Mouse (Mus musculus) forebrain, embryonic 13.5 days (tissue): ENCODE measurements around the gene C130050O18Rik. TPM values are rescaled to one million over a fixed set of nuclear protein-coding genes. Genes with fewer than 3 reads are reported as not detected.

ENCODE experiments used
- ATAC-seq: fragments of 200-750 bp; cut with Nextera tagmentation; 2 replicates; pipeline ENCODE4 v1.8.0; 2017
- H3K27ac ChIP-seq: fragments of 300-500 bp; sonication (generic); 2 replicates; pipeline ENCODE4 v1.5.1; 2015; ENCODE audit warnings: inconsistent platforms, mild to moderate bottlenecking, moderate library complexity
- H3K27me3 ChIP-seq: fragments of 300-500 bp; sonication (generic); 2 replicates; pipeline ENCODE4 v1.6.1; 2015; ENCODE audit warnings: mild to moderate bottlenecking, inconsistent platforms
- H3K36me3 ChIP-seq: fragments of 300-500 bp; sonication (generic); 2 replicates; pipeline ENCODE4 v1.6.1; 2015; ENCODE audit warnings: mild to moderate bottlenecking, inconsistent platforms; ENCODE audit not compliant: poor library complexity, severe bottlenecking
- H3K4me1 ChIP-seq: fragments of 300-500 bp; sonication (generic); 2 replicates; pipeline ENCODE4 v1.6.1; 2015; ENCODE audit warnings: inconsistent platforms
- H3K4me2 ChIP-seq: fragments of 300-500 bp; sonication (generic); 2 replicates; pipeline ENCODE4 v1.6.1; 2015; ENCODE audit warnings: inconsistent platforms, mild to moderate bottlenecking, moderate library complexity
- H3K4me3 ChIP-seq: fragments of 300-500 bp; sonication (generic); 2 replicates; pipeline ENCODE4 v1.5.1; 2015; ENCODE audit warnings: mild to moderate bottlenecking, inconsistent platforms
- H3K9ac ChIP-seq: fragments of 300-500 bp; sonication (generic); 2 replicates; pipeline ENCODE4 v1.6.1; 2015; ENCODE audit warnings: mild to moderate bottlenecking, inconsistent platforms
- H3K9me3 ChIP-seq: fragments of 300-500 bp; sonication (generic); replicated peaks from 2 replicates; pipeline ENCODE4 v1.6.1; 2016; ENCODE audit warnings: inconsistent platforms
- WGBS: fragments of 180-500 bp; shearing (Covaris S2); methylation state at CpG from one replicate; pipeline ENCODE4 v1.1.7; 2015; 5-methylcytosine and 5-hydroxymethylcytosine counted together
- polyA plus RNA-seq: library from polyadenylated mRNA; unstranded; fragments of >200 nt; fragmentation: Nextera tagmentation; extraction: Ambion mirVana; gene quantifications from 2 replicates; pipeline ENCODE4 v1.2.1, GENCODE M21; 2015

Gene C130050O18Rik
- polyA plus RNA-seq, 1 experiment from 2014 or later = 0.18 TPM

DNA sequence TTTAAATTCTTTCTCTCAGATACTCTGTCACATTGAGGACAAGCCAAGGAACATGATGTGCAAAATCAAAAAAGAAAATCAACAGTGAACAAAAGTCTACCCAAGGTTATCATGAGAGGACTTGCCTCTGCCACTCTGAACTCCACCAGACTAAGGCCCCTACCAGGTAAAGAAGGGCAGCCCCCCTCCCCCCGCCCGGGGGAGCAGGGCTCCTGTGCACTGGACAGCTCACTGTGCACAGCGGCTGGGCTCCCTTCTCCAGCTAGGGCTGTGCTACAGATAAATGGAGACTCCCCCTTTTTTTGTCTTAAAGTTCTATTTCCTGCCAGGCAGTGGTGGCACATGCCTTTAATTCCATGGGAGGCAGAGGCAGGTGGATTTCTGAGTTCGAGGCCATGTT is 32.7 kb downstream of the C130050O18Rik start:
- Histone ChIP-seq H3K27me3 (no peaks in the 10 kb centered on the region), H3K4me1 (peaks cover 45% of the 10 kb centered on the region), H3K9me3 (no peaks in the 10 kb centered on the region), H3K36me3 (no peaks in the 10 kb centered on the region), H3K9ac (no peak overlapping the region), H3K4me2 (no peak overlapping the region), H3K4me3 (no peak overlapping the region), H3K27ac (no peak overlapping the region)
- WGBS = 89% methylated on average over 4 of the region's 4 CpGs
- no peak for ATAC-seq

DNA sequence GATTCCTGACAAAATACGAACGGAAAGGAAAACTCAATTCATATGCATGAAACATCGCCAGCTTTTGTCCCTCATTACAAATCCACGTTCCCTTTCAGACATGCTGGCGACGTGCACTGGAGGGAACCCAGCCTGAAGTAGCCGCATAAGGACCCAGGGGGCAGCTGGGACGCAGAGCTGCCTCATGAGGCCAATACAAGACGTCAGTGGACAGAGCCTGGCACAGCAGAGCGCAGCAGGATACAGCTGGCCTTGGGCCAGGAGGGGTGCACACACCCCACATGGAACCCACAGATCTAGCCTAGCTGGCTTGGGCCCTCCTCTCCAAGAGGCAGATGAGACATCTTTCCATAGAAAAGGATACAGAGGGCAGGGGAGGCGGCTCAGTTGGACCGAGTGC is 33.4 kb downstream of the C130050O18Rik start:
- 59% methylated on average over 12 of the region's 12 CpGs for WGBS
- Histone ChIP-seq H3K9me3 (no peaks in the 10 kb centered on the region), H3K4me3 (no peak overlapping the region), H3K4me2 (no peak overlapping the region), H3K27ac (no peak overlapping the region), H3K4me1 (peaks cover 40% of the 10 kb centered on the region), H3K36me3 (no peaks in the 10 kb centered on the region), H3K27me3 (no peaks in the 10 kb centered on the region), H3K9ac (no peak overlapping the region)
- ATAC-seq = no peak

DNA sequence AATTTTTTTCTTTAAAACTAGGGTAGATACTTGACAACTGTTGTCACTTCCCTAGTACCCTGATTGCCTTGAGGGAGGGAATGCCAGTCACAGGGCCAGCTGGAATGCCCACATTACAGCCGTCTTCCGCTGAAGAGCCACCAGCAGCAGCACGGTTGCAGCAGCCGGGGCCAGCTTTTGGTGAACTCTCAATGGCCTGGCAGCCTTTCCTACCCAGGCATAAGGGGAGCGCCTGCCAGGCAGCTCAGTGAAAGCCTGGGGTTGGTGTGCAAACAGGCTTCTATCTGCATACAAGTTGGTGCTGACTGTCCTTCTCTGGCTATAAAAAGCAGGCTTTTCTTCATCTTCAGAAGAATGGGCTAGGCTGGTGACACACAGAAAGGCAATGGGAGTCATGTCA is 35.4 kb downstream of the C130050O18Rik start:
- H3K36me3 ChIP-seq = no peaks in the 10 kb centered on the region
- no peaks in the 10 kb centered on the region for H3K27me3 ChIP-seq
- H3K4me2 ChIP-seq = no peak overlapping the region
- H3K4me1 ChIP-seq = peaks cover 22% of the 10 kb centered on the region
- no peaks in the 10 kb centered on the region for H3K9me3 ChIP-seq
- no peak overlapping the region for H3K4me3 ChIP-seq
- 81% methylated on average over 5 of the region's 5 CpGs for WGBS
- ATAC-seq = no peak
- no peak overlapping the region for H3K9ac ChIP-seq
- H3K27ac ChIP-seq = no peak overlapping the region

DNA sequence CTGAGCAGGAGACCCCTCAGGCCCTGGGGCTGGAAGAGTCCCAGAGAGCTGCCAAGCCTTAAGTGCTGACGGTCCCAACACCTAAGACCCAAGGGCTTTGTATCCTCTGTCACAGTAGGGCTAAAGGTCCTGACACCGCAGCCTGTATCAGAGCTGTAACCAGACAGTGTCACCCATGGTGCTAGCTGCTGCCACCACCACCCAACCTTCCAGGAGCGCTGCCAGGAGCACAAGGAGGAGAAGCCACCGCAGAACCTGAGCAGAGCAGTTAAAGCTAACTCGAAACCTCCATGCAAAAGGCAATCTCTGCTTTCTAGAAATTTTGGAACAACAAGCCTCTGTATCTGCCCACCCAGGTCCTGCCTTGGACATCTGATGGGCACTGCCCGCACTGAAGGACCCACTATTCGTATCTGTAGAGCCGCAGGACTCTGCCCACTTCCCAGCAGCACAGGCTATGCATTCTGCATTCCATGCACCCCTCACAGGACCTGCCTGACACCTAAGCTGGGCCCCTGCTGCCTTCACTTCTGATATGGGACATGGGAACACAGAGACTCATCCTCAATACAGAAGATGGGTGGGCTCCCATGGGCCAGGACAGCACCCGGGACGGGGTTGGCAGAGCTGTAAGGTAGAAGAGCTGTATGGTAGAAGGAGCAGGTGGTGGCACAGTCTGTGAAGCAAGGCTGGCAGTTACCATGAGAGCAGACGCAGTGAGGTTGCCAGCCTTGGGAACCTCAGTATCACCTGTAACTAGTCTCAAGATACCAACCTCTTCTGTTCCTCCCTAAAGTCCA is 36.0 kb downstream of the C130050O18Rik start:
- no peak for ATAC-seq
- 92% methylated on average over 11 of the region's 11 CpGs for WGBS

DNA sequence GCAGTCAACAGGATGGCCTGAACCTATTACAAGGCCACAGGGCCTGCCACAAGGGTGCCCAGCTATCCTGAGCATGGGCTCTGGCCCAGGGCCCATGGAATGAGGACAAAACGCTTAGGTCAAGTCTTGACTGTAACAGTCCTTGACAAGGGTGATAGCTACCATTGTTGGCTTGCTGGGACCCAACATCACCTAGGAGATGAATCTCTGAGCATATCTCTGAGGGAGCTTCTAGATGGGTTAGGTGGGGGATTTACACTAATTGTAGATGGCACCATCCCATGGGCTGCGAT is 36.6 kb downstream of the C130050O18Rik start:
- Histone ChIP-seq H3K27ac (no peak overlapping the region), H3K4me2 (no peak overlapping the region)

More for the DNA sequence above, 36.0 kb downstream of the C130050O18Rik start:
- peaks cover 15% of the 10 kb centered on the region for H3K4me1 ChIP-seq
- no peak overlapping the region for H3K4me2 ChIP-seq
- H3K9me3 ChIP-seq = no peaks in the 10 kb centered on the region
- H3K27ac ChIP-seq = no peak overlapping the region
- no peak overlapping the region for H3K9ac ChIP-seq
- no peaks in the 10 kb centered on the region for H3K36me3 ChIP-seq
- H3K27me3 ChIP-seq = no peaks in the 10 kb centered on the region
- H3K4me3 ChIP-seq = no peak overlapping the region

DNA sequence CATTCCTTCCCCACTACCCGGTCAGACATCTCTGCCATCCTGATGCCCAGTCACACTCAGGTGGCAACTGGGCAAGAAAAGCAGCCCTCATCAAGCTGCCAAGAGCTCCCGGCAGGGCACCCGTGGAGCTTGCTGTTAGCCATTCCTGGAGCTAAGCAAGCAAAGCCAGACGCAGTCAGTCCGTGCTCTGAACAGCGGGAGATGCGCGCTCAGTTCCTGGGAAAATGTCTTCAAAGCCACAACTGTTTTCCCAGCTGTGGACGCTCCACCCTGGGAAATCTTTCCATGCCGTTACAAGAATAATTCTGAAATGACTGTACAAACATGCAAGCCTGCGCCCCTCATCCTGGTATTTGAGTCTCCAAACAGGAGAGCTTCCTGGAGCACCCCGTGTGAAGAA is 37.3 kb downstream of the C130050O18Rik start:
- no peaks in the 10 kb centered on the region for H3K27me3 ChIP-seq
- H3K9me3 ChIP-seq = no peaks in the 10 kb centered on the region
- H3K4me3 ChIP-seq = no peak overlapping the region
- no peak for ATAC-seq
- H3K4me2 ChIP-seq = no peak overlapping the region
- H3K4me1 ChIP-seq = peaks cover 14% of the 10 kb centered on the region
- whole genome bisulfite sequencing = 87% methylated on average over 12 of the region's 12 CpGs
- no peaks in the 10 kb centered on the region for H3K36me3 ChIP-seq
- no peak overlapping the region for H3K9ac ChIP-seq
- no peak overlapping the region for H3K27ac ChIP-seq

More for the DNA sequence above, 36.6 kb downstream of the C130050O18Rik start:
- Histone ChIP-seq H3K4me3 (no peak overlapping the region), H3K36me3 (no peaks in the 10 kb centered on the region), H3K27me3 (no peaks in the 10 kb centered on the region), H3K9me3 (no peaks in the 10 kb centered on the region), H3K9ac (no peak overlapping the region), H3K4me1 (peaks cover 14% of the 10 kb centered on the region)
- 94% methylated on average over 2 of the region's 2 CpGs for WGBS
- no peak for ATAC-seq

DNA sequence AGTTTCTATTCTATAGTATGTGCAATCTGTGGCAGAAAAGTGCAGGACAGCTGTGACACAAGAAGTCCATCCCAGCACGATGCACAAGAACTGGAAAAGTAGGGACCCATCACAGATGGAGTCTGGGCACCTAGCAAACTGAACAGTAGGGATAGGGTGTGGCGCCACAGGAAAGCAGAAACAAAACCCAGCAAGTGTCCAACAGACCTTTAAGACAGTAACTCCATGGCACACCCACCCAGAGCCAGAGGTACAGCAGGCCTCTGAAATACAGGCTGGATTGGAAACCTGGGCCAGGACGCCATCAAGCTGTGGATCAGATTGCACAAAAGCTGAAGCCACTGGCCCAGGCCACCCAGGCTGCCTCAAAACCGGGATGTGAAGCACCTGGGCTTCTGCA is 37.9 kb downstream of the C130050O18Rik start:
- no peak overlapping the region for H3K9ac ChIP-seq
- H3K4me3 ChIP-seq = no peak overlapping the region
- no peaks in the 10 kb centered on the region for H3K9me3 ChIP-seq
- H3K4me2 ChIP-seq = no peak overlapping the region
- no peaks in the 10 kb centered on the region for H3K27me3 ChIP-seq
- WGBS = 83% methylated on average over 4 of the region's 4 CpGs
- ATAC-seq = no peak
- H3K36me3 ChIP-seq = no peaks in the 10 kb centered on the region
- peaks cover 14% of the 10 kb centered on the region for H3K4me1 ChIP-seq
- H3K27ac ChIP-seq = no peak overlapping the region; the same call in 1 of the 2 replicates

DNA sequence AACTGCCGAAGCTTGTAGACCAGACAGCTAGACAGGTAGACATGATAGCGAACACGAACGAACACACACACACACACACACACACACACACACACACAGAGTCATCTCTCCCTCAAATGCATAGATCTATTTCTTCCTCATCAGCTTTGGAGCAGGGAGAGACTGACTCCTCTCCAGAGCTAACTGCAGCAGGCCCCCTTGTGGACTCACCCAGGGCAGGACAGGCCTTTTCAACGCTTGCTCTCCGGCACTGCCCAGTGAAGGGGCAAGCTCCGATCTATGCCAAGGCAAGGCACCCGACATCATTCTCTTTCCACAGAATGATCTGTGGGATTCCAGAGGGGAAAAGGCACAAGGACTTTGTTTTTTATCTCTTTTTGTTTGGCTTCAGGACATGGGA is 40.2 kb downstream of the C130050O18Rik start:
- Histone ChIP-seq H3K4me1 (peaks cover 18% of the 10 kb centered on the region; the same call in 1 of the 2 replicates), H3K4me3 (no peak overlapping the region), H3K9ac (no peak overlapping the region), H3K4me2 (no peak overlapping the region), H3K9me3 (no peaks in the 10 kb centered on the region), H3K27ac (no peak overlapping the region), H3K27me3 (no peaks in the 10 kb centered on the region), H3K36me3 (no peaks in the 10 kb centered on the region)
- ATAC-seq = no peak
- WGBS = 83% methylated on average over 8 of the region's 8 CpGs

DNA sequence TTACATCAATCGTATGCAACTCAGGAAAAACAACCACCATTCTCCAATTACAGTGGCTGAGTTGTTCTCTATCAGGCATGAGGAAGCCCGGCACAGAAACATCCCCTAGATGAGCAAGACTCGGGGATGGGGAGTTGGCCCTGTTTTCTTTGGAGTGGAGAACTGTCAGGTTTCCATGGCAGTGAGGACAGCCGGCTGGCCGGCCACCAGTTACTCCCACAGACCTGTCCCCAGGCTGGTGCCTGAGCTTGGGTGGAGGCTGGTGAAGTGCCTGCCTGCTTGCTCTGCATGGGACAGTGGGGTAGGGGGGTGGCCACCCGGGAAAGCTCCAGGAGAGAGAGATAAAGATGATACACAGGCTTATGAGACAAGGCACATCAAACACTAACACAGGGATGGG is 42.9 kb downstream of the C130050O18Rik start:
- Histone ChIP-seq H3K27ac (no peak overlapping the region), H3K9ac (no peak overlapping the region), H3K4me2 (no peak overlapping the region), H3K36me3 (peaks cover 3% of the 10 kb centered on the region; the same call in 1 of the 2 replicates), H3K4me3 (no peak overlapping the region), H3K27me3 (no peaks in the 10 kb centered on the region), H3K4me1 (peaks cover 12% of the 10 kb centered on the region; the same call in 1 of the 2 replicates), H3K9me3 (no peaks in the 10 kb centered on the region)
- ATAC-seq = no peak
- WGBS = 88% methylated on average over 6 of the region's 6 CpGs

DNA sequence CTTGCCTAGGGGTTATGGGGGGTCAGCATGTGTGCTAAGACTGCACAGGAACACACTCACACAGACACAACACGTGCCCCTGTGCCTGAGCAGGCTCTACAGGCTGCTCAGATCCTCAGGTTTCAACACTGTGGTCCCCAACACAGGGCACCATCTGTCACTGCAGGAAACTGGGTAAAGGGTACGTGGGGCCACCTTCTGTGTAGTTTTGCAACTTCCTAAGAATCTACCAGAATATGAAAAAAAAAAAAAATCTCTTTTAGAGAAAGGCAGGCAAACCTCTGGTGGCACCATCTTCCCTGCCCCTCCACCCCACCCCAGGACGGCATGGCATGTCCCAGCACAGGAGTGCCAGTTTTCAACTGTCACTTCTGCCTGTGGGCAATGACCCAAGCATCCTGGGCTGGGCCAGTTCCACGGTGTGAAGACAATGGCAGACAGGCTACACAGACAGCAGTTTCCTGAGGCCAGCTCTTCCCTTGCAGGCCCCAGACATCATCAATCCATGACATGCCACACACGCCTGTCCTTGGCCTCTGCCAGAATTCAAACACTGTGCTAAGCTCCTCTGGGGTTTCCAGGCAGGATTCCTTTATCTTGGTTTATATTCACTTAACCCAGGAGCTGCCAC is 44.2 kb downstream of the C130050O18Rik start:
- Histone ChIP-seq H3K4me3 (no peak overlapping the region), H3K9me3 (no peaks in the 10 kb centered on the region), H3K4me2 (no peak overlapping the region), H3K27me3 (no peaks in the 10 kb centered on the region), H3K4me1 (peaks cover 12% of the 10 kb centered on the region; the same call in 1 of the 2 replicates), H3K27ac (peak overlapping the region; percentile 33; the same call in 1 of the 2 replicates), H3K36me3 (peaks cover 12% of the 10 kb centered on the region; the same call in 1 of the 2 replicates), H3K9ac (peak overlapping the region; percentile 37; the same call in 1 of the 2 replicates)
- WGBS = 68% methylated on average over 5 of the region's 5 CpGs
- no peak for ATAC-seq

DNA sequence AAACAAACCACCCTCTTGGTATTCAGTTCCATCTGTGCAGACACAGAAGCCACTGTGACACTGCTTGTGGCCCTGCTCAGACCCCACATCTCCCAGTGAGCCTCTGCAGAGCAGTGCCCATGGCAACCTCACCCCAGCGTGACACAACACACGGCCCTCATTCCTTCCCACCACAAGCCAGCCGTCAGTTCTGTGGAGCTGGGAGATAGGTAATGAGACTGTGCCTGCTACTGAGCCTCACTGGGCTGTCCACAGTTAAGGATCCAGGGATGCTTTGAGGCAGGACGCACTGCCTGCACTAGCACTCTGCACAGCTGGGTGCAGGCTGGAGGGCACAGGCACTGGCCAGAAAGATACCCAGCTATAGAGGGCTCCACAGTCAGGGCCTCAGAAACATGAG is 44.8 kb downstream of the C130050O18Rik start:
- H3K9ac ChIP-seq = peak overlapping the region; percentile 37; the same call in 1 of the 2 replicates
- H3K36me3 ChIP-seq = peaks cover 18% of the 10 kb centered on the region; the same call in 1 of the 2 replicates
- H3K9me3 ChIP-seq = no peaks in the 10 kb centered on the region
- peaks cover 12% of the 10 kb centered on the region; the same call in 1 of the 2 replicates for H3K4me1 ChIP-seq
- 52% methylated on average over 4 of the region's 4 CpGs for WGBS
- no peaks in the 10 kb centered on the region for H3K27me3 ChIP-seq
- H3K4me3 ChIP-seq = no peak overlapping the region
- H3K27ac ChIP-seq = peak overlapping the region; percentile 33
- no peak for ATAC-seq
- no peak overlapping the region for H3K4me2 ChIP-seq

DNA sequence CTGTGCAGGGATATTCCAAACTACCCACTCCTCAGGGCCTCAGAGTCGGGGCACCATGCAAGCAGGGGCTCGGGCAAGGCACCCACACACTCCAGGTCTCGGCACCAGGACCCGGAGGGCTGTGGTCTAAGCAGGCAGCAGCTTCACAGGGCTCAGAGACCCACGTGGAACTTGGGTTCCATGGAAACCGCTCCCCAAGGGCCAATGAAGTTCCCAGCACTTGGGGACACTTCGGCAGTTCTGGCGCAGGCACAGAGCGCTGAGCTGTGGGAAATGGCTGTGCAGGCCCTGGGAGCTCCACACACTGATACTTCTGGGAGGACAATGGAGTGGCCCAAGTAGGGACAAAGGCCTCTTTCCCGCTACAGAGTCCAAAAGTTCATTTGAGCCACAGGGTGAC is 48.0 kb downstream of the C130050O18Rik start:
- ATAC-seq = no peak
- Histone ChIP-seq H3K4me3 (no peak overlapping the region), H3K9me3 (no peaks in the 10 kb centered on the region), H3K27ac (no peak overlapping the region), H3K4me2 (no peak overlapping the region), H3K36me3 (peaks cover 25% of the 10 kb centered on the region), H3K4me1 (peaks cover 12% of the 10 kb centered on the region; the same call in 1 of the 2 replicates), H3K27me3 (no peaks in the 10 kb centered on the region), H3K9ac (no peak overlapping the region)
- WGBS = 87% methylated on average over 10 of the region's 10 CpGs
